Mouse (Mus musculus): ENCODE measurements at regions not wholly inside any gene's neighbourhood (a gene's known extent, or its start where the extent isn't known, plus 50 kb on each side); places are given as distances from the start of the nearest gene placed in this dataset.
"Not testable (repeated sequence)": the region's sequence is repeated elsewhere in the genome, so short reads cannot be mapped to it uniquely, and the experiment has no call there.

DNA sequence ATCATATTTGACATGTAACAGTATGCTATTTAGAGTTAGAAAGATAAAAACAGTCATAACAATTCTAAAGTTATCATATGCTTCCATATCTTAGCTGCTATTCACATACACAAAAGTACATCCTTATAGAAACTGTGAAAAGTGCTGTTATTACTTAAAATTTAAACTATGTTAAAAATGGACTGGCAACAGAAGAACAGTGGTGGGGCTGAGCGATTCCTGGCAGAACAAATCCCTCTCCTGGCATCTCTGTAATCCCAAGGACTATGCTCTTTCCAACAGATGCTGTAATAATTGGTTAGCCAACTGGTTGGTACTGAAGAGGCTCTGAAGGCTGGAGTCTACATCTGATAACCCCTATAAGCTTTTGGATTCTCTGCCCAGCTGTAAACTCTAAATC, 393.0 kb upstream of the Slc39a10 start:
- no peak for DNase-seq

DNA sequence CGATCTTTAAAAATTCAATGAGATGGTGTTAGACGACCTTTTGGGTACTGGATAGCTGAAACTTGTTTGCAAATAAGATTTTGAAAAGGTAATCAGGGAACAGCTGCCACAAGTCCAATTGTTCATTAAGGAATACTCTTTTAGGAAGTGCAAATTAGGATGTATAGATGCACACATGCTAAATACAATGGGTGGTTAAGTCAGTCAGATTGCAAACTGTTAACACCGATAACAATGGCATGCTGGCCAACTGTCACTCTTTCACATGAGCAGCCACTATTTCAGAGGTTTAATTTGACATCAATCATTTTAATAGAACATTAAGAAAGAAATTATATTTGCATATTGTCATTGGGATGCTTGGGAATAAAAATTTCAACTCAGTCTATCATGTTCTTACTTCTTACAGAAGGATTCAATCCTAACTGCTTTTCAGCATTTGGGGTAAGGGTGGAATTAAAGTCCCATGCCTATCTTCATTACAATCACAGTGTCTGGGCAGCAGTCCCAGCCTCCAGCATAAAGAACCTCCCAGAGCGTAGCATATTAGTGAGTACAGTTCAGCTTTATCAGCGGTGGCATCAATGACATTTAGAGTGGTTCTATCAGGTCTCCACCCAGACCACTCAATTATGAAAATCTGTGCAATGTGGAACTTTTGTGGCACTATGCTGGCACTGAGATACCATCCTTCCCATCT, 385.8 kb upstream of the Slc39a10 start:
- no peak for DNase-seq

DNA sequence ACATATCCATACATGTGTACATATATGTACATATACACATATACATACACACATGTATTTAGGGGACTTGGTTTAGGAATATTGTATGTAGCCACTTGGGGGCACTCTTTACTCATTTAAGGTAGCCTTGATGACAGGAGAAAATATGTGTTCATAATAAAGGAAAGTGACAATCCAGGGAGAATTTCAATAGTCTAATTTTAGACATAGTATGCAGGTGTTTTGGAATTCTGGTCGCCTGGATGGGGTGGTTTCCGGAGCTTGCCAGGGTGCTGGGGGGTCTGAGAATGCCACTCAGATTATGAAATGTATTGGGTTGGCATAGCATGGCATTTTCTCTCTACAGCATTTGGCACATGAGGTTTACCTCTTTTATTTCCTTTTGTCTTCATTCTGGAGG, 385.2 kb upstream of the Slc39a10 start:
- DNase-seq, result no peak

DNA sequence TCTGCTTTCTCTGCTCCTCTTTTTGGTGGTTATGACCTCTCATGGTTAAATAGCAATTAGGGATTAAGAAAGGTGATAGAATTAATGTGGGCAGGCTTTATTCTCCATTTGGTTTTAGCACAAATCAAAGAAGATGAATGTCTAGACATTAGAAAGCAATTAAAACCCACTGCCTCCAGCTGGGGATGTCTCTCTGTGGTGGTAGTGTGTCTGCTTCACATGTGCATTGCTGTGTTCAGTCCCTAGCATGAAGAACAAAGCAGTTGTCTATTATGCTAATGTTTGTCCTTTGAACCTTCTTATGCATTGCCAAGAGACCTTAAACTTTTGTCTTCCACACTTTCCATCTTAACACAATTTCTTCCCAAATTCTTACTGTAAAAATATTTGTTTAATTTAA, 379.5 kb upstream of the Slc39a10 start:
- no peak for DNase-seq

DNA sequence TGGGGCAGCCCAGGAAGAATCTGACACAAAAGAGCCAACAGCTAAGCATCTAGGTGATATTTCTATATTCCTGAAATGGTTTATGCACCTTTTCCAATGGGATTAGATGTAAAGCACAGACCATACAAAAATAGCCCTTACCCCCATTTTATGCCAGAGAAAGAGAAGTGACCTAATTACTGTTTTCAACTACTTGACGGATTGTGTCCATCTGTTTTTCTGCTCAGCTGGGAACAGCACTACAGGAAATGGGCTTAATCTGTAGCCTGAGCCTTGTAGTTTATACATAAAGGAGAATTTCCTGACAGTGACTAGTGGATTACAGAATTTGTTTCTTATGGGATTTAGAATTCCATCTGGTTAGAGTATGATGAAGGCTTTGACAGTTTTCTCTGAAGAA, 371.0 kb upstream of the Slc39a10 start:
- DNase-seq, result no peak

GRCm38 (mm10) chr1:47261505-47262130, 369.0 kb upstream of the Slc39a10 start:
- DNase-seq, result no peak

DNA sequence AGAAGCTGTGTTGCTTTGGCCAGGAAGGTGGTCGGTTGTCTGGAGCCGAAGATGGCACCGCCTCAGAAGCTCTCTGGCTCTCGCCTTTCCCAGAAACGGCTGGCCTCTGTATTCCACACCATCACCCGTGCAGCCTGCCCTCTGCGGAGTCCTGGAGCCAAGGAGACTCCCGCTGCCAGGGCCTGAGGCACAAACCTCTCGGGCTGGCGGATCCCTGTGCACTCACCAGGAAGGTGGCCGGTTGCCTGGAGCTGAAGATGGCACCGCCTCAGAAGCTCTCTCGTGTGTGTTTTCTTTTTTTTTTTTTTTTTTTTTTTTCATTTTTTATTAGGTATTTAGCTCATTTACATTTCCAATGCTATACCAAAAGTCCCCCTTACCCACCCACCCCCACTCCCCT, 358.1 kb upstream of the Slc39a10 start:
- DNase-seq, result not testable (repeated sequence)

GRCm38 (mm10) chr1:47217088-47217487, 324.4 kb upstream of the Slc39a10 start:
- no peak for DNase-seq

DNA sequence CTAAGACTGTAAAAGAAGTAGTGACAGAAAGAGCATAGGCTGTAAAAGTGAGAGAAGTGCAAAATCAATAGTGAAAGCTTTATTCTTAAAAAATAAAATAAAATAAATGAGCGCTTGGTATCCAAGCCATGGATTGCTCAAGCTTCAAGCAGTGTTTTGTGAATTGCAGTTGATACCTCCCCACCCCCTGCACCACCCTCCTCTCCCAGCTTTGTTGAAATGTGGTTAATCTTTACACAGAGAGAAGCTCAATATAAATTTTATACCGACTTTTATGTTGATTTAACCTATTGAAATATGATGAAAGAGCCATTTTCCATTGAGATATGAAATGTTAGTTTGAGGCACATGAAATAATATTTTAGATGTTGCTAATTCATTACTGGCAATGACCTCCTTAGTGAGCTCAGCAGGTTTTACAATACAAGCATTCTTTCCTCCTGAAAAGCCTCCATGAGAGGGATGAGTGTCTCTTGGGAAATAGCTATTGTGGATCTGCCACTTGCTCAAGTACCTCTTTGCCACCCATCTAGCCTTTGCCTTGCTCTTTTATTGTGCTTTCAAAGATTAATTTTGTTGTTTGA, 323.9 kb upstream of the Slc39a10 start:
- no peak for DNase-seq

- DNase-seq, result no peak
Observed at GRCm38 (mm10) chr1:47213476-47213875, 320.8 kb upstream of the Slc39a10 start.

GRCm38 (mm10) chr1:47193001-47193400, 300.3 kb upstream of the Slc39a10 start:
- no peak for DNase-seq

DNA sequence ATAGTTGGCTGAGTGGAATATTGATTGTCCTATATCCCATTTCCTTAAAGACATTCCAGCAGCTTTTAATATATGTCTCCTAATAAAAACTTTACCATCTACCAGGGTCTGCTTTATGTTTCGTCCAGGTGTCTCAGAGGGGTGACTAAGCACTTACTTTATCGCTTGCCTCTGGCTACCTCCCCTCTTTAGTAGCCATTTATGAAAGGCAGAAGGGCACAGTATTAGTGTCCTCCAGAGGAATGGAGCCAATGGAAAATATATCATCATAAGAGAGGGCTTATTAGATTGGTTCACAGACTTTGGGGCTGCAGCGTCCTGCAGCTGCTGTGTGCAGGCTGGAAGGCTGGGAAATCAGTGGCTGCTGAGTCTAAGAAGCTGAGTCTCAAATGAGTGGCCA, 271.8 kb upstream of the Slc39a10 start:
- no peak for DNase-seq

GRCm38 (mm10) chr1:47163808-47164410, 271.3 kb upstream of the Slc39a10 start:
- DNase-seq, result no peak

DNA sequence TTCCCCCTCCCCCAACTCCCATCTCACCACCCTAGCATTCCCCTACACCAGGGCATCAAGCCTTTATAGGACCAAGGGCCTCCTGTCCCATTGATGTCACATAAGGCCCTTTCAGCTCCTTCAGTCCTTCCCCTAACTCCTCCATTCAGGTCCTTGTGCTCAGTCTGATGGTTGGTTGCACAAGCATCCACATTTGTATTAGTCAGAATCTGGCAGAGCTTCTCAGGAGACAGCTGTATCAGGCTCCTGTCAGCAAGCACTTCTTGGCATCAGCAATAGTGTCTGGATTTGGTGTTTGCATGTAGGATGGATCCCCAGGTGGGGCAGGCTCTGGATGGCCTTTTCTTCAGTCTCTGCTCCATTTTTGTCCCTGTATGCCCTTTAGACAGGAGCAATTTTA, 237.4 kb upstream of the Slc39a10 start:
- DNase-seq, result not testable (repeated sequence)

DNA sequence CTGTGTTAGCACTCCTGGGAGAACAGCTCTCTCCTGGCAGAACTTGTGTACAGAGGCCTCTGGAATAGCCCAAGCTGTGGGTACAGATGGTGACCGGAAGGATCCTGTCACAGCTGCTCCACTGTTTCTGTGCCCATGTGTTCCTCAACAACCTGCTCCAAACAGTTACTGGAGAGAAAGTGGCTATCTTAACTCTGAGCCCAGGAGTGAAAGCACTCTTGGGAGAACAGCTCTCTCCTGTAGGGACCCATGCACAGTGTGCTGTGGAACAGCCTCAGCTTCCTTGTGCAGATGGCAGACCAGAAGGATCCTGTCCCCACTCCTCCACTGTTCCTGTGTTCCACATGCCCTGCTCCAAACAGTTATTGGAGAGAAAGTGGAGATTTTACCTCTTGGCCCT, 227.0 kb upstream of the Slc39a10 start:
- DNase-seq, result no peak

DNA sequence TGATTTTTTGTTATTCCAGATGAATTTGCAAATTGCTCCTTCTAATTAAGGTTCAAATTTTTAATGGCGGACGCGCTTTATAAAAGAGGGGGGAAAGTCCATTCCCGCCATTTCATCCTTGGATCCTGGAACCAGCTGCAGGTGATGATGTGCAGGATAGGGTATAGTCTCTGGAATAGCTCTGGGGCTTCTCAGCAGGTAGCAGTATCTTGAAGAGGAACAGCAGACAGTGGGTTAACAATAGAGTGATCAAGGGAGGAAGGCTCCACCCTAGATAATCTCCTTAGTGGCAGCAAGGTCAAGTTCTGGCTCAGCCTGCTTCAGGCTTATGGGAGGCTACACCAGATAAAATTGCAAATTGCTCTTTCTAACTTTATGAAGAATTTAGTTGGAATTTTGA, 224.0 kb upstream of the Slc39a10 start:
- not testable (repeated sequence) for DNase-seq

GRCm38 (mm10) chr1:47112494-47112893, 219.8 kb upstream of the Slc39a10 start:
- no peak for DNase-seq

DNA sequence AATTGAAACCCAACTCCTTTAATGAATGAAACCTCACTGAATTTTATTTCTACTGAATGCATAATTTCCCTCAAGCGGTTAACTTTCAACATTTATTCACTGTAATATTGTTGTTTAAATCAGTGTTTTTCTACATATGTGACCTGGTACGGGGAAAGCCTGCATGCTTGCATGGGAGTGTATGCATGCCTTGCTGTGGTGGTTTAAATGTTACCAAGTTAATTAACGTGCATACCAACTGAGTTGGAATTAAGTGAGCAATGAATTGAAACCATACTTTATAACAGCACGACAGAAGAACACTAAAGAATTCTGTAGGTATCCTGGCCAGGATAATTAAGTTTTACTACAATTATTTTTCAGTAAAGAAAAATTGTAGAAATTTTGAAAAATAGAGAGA, 211.4 kb upstream of the Slc39a10 start:
- no peak for DNase-seq

DNA sequence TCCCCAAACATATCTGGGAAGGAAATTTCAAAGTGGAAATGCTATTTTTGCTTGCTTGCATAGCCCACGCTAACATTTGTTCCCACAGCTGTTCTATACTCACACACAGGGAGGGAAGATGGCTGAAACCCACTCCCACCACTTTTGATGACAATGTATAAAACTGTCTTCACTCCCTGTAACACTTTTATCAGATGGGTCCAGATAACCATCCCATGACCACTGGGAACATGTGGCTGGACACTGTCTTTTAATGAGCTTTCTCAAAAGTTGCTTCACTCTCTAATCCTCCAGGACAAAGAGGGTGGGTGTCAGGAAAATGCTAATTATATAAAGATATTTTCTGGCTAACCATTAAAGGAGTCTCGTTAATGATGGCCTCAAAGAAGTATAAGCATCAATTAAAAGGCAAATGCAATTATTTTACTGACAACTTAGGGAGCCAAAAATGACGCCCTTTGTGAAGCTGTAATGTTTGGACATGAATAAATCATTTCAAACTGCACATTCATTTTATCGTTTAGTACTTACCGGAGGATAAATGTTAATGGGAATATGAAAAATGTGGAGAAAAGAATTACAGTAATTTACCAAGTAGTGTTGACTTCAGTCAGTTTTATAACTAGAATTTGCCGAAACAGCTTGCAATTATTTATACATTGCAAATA, 210.8 kb upstream of the Slc39a10 start:
- DNase-seq, result no peak

GRCm38 (mm10) chr1:47097084-47097996, 204.7 kb upstream of the Slc39a10 start:
- DNase-seq, result no peak

- no peak for DNase-seq
Observed at GRCm38 (mm10) chr1:47094498-47094897, 201.8 kb upstream of the Slc39a10 start.

DNA sequence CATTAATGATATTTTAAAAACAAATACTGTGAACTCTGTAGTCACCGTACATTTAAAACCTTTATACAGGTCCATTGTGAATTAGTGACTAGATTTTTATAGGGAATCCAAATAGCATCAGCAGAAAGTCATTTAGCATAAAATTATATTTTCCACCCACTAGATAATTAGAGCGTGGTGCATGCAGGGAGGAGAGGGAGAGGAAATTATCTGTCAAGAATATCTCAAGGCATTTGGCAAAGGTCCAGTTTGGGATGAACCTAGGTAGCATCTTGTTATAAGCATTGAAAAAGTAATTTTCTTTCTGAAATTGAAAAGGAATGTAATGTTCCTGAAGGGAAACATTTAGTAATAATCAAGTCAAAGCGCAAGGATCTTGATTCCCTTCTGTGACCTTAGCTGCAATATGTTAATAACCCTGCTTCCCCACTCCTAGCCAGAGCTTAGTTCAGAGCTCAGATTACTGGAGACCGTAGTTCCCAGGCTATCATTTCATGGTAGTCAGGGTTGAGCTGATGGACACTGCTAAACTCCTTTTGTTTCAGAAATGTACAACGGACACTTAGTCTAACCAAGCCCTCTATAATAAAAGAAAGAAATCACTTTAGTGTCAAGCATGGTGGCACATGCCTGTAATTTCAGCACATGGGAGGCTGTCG, 200.8 kb upstream of the Slc39a10 start:
- no peak for DNase-seq
